Mouse (Mus musculus) forebrain, embryonic 14.5 days (tissue): Measurements from ENCODE around the gene Pitpnm2. TPM values are rescaled to one million over a fixed set of nuclear protein-coding genes. Genes with fewer than 3 reads are reported as not detected.

Experiments
- ATAC-seq: fragments of 200-750 bp; cut with Nextera tagmentation; 2 replicates; pipeline ENCODE4 v1.8.0; 2017; ENCODE audit warnings: mild to moderate bottlenecking, moderate library complexity
- DNase-seq: peaks from one replicate; pipeline ENCODE4 v3.0.0-alpha.2; 2015; ENCODE audit warnings: low spot score
- H3K27ac ChIP-seq: fragments of 300-500 bp; sonication (generic); 2 replicates; pipeline ENCODE4 v1.5.1; 2014; ENCODE audit warnings: low read depth, mild to moderate bottlenecking, control low read depth, low read length, moderate library complexity
- H3K27me3 ChIP-seq: fragments of 300-500 bp; sonication (generic); replicated peaks from 2 replicates; pipeline ENCODE4 v1.6.1; 2014; ENCODE audit warnings: low read length, control low read depth, mixed read lengths; ENCODE audit not compliant: control insufficient read depth, insufficient read depth
- H3K36me3 ChIP-seq: fragments of 300-500 bp; sonication (generic); 2 replicates; pipeline ENCODE4 v1.6.1; 2014; ENCODE audit warnings: low read length, control low read depth; ENCODE audit not compliant: control insufficient read depth, insufficient read depth
- H3K4me1 ChIP-seq: fragments of 300-500 bp; sonication (generic); 2 replicates; pipeline ENCODE4 v1.6.1; 2014; ENCODE audit warnings: antibody characterized with exemption, low read length, control low read depth; ENCODE audit not compliant: control insufficient read depth, insufficient read depth
- H3K4me2 ChIP-seq: fragments of 300-500 bp; sonication (generic); 2 replicates; pipeline ENCODE4 v1.6.1; 2014; ENCODE audit warnings: mild to moderate bottlenecking, control low read depth, low read length
- H3K4me3 ChIP-seq: fragments of 300-500 bp; sonication (generic); 2 replicates; pipeline ENCODE4 v1.5.1; 2014; ENCODE audit warnings: low read depth, low read length, control low read depth
- H3K9ac ChIP-seq: fragments of 300-500 bp; sonication (generic); 2 replicates; pipeline ENCODE4 v1.6.1; 2014; ENCODE audit warnings: mild to moderate bottlenecking, low read length, control low read depth, moderate library complexity
- H3K9me3 ChIP-seq: fragments of 300-500 bp; sonication (generic); replicated peaks from 2 replicates; pipeline ENCODE4 v1.6.1; 2016; ENCODE audit warnings: low read length, control low read depth, mixed read lengths; ENCODE audit not compliant: control insufficient read depth
- WGBS: fragments of 180-500 bp; shearing (Covaris S2); extraction: QIAGEN DNeasy Blood & Tissue Kit; methylation state at CpG from one replicate; pipeline ENCODE4 v1.1.7; 2014; 5-methylcytosine and 5-hydroxymethylcytosine counted together
- polyA plus RNA-seq: library from polyadenylated mRNA; unstranded; fragments of >200 nt; fragmentation: Nextera tagmentation; extraction: Ambion mirVana; gene quantifications from 2 replicates; pipeline ENCODE4 v1.2.1, GENCODE M21; 2014

The Pitpnm2 gene
- polyA plus RNA-seq, 1 experiment from 2014 or later, result 8.5 TPM

DNA sequence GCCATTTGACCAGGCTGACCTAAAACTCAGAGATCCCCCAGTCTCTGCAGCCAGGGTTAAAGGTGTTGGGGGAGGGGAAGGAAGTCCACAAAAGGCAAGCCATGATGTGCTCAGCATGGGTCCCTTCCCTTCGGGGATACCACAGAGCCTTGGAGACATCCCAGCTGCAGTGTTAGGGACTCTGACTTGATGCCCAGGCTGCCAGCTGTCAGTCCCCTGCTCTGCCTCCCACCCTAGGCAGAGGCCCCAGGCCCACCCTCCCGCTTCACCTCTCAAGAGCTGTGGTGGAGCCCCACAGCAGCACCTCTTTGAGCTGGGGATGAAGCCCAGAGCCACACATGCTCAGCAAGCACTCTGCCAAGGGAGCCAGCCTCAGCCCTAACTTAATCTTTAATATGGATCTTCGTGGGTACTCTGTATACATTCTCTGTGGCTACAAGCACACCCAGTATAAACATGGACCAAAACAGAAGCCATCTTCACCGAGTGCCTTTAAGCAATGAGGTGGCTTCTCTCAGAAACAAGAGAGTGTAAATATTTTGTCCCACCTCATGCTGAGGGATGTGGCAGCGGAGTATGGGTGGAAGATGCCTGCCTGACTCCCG is 171.6 kb downstream of the Pitpnm2 start:
- no peaks in the 10 kb centered on the region for H3K36me3 ChIP-seq
- DNase-seq, result peak; percentile 25
- H3K4me3 ChIP-seq, result no peak overlapping the region
- H3K27me3 ChIP-seq, result no peaks in the 10 kb centered on the region
- ATAC-seq, result no peak
- peaks cover 21% of the 10 kb centered on the region for H3K4me1 ChIP-seq
- peak overlapping the region; percentile 31; the same call in 1 of the 2 replicates for H3K4me2 ChIP-seq
- no peaks in the 10 kb centered on the region for H3K9me3 ChIP-seq
- H3K27ac ChIP-seq, result peak overlapping the region; percentile 91
- WGBS, result 56% methylated on average over 6 of the region's 6 CpGs
- H3K9ac ChIP-seq, result peak overlapping the region; percentile 17; the same call in 1 of the 2 replicates

DNA sequence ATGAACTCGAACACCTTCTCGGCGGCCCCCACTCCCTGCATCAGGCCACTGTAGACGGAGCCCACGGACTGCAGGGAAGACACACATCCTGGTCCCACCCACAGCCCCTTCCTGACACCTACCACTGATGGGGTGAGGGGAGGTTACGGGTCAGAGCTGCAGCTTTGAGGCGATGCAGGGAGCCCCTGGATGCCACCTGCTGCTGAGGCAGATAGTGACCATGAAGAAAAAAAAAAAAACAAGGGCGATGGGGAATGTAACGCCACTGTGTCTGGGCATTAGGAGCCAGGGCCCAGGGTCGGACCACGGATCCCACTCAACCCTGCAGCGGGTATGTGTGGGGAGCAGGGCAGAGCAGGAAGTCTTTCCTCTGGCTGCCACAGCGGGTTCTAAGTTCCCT is 172.3 kb downstream of the Pitpnm2 start:
- no peaks in the 10 kb centered on the region for H3K9me3 ChIP-seq
- H3K4me3 ChIP-seq, result no peak overlapping the region
- DNase-seq (no peak), ATAC-seq (no peak)
- no peak overlapping the region for H3K4me2 ChIP-seq
- H3K27ac ChIP-seq, result no peak overlapping the region
- H3K9ac ChIP-seq, result no peak overlapping the region
- H3K27me3 ChIP-seq, result no peaks in the 10 kb centered on the region
- 90% methylated on average over 13 of the region's 13 CpGs for WGBS
- no peaks in the 10 kb centered on the region for H3K36me3 ChIP-seq
- H3K4me1 ChIP-seq, result peaks cover 21% of the 10 kb centered on the region

DNA sequence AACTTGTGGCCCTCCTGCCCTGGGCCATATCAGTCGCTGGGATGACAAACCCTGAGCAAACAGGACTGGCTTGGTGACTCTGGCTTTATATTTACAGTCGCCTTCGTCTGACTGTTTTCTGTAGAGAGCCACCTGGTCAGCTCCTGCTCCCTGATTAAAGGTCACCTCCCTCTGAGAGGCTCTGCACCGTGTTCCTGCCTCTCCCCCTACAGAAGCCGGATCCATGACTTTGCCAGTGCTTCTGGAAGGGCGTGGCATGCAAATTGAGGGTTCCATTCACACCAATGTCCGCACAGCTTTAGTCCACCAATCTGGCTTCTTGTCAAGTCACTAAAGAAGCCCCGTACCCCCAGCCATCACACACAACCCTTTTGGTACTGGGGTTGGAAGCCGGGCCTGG is 173.0 kb downstream of the Pitpnm2 start:
- ATAC-seq (no peak), DNase-seq (no peak)
- 65% methylated on average over 9 of the region's 9 CpGs for WGBS
- peaks cover 21% of the 10 kb centered on the region for H3K4me1 ChIP-seq
- no peak overlapping the region for H3K4me3 ChIP-seq
- no peak overlapping the region for H3K9ac ChIP-seq
- H3K9me3 ChIP-seq, result no peaks in the 10 kb centered on the region
- no peak overlapping the region for H3K4me2 ChIP-seq
- no peaks in the 10 kb centered on the region for H3K27me3 ChIP-seq
- no peaks in the 10 kb centered on the region for H3K36me3 ChIP-seq
- H3K27ac ChIP-seq, result no peak overlapping the region

DNA sequence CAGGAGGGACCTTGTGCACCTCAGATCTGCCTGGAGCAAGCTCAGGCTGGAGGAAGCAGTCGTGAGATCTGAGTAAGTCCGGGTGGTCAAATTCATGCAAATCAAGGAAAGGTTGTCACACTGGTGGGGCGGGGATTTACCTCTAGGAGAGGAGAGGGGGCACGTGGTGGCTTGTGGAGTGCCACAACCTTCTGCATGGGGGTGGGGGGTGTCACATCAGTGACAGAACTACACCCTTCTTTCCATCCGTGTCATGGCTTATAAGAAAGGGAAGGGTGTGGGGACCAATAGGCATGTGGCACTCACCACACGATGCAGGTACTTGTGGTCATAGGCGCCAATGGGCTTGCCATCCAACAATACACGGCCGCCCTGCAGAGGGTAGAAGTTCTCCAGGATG is 173.8 kb downstream of the Pitpnm2 start:
- WGBS, result 73% methylated on average over 9 of the region's 9 CpGs
- H3K4me1 ChIP-seq, result peaks cover 21% of the 10 kb centered on the region
- H3K9ac ChIP-seq, result no peak overlapping the region
- no peaks in the 10 kb centered on the region for H3K36me3 ChIP-seq
- H3K4me2 ChIP-seq, result no peak overlapping the region
- no peak overlapping the region for H3K4me3 ChIP-seq
- H3K27me3 ChIP-seq, result no peaks in the 10 kb centered on the region
- ATAC-seq (no peak), DNase-seq (no peak)
- H3K27ac ChIP-seq, result no peak overlapping the region
- no peaks in the 10 kb centered on the region for H3K9me3 ChIP-seq

DNA sequence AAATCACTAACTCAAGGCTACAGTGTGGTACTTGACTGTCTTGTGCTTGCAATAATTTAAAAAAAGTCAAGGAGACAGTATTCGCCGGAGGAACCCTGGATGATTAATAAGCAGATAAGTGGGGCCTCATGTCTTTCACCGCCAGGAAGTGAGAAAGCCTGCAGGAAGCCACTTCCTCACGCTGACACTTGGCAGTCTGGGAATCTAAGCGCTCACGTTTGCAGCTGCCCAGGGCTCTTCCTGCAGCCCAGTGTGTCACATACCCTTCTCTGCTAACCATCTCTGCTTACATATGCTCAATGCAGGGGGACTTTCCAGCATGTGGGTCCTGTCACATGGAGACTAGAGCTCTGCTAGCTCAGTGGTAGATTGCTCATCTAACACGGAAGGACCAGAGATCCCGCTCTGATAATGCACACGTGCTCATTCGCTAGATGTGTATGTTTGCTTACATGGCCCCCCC is 174.7 kb downstream of the Pitpnm2 start:
- no peak overlapping the region for H3K4me3 ChIP-seq
- DNase-seq (no peak), ATAC-seq (no peak)
- no peaks in the 10 kb centered on the region for H3K27me3 ChIP-seq
- H3K4me1 ChIP-seq, result peaks cover 20% of the 10 kb centered on the region
- H3K27ac ChIP-seq, result no peak overlapping the region
- H3K9me3 ChIP-seq, result no peaks in the 10 kb centered on the region
- no peak overlapping the region for H3K9ac ChIP-seq
- no peak overlapping the region for H3K4me2 ChIP-seq
- H3K36me3 ChIP-seq, result no peaks in the 10 kb centered on the region
- WGBS, result 78% methylated on average over 10 of the region's 10 CpGs

DNA sequence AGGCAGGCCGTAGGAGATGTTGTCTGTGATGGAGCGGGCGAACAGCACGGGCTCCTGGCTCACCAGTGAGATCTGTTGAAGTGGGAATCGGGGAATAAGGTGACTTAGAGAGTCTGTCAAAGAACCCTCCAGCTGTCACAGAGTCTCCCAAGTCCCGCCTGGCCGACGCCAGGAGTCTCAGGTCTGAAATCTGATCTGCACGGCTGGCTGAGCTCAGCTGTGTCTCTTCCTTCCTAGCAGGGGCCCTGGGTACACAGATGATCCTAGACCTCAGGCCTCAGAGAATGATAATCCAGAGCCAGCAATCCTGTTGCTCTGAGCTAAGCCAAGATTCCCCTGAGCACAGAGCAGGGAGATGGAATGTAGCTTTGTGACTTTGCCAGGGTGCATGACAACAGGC is 175.9 kb downstream of the Pitpnm2 start:
- Histone ChIP-seq H3K4me1 (peaks cover 10% of the 10 kb centered on the region), H3K36me3 (no peaks in the 10 kb centered on the region), H3K4me2 (no peak overlapping the region), H3K9ac (no peak overlapping the region), H3K4me3 (no peak overlapping the region), H3K27ac (no peak overlapping the region), H3K27me3 (no peaks in the 10 kb centered on the region), H3K9me3 (no peaks in the 10 kb centered on the region)
- no peak for ATAC-seq
- WGBS, result 58% methylated on average over 9 of the region's 9 CpGs
- no peak for DNase-seq

DNA sequence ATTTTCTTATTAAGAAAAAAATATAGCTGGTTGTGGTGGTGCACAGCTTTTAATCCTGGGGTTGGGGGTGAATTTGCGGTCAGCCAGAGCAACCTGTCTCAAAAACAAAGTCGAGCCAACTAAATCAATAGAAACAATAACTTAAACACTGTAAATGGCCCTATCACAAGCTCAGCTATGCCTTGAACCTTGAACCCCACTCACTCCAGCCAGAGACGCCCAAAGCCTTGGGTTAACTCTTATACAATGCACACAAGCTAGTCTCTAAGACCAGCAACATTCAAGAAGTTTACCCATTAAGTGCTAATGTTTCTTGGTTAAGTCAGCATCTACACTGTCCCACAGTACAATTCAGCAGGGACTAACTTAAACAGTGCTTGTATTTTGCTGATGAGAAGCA is 179.9 kb downstream of the Pitpnm2 start:
- no peak overlapping the region for H3K27ac ChIP-seq
- WGBS, result 81% methylated on average over 3 of the region's 3 CpGs
- no peak overlapping the region for H3K9ac ChIP-seq
- no peaks in the 10 kb centered on the region for H3K36me3 ChIP-seq
- H3K4me1 ChIP-seq, result no peaks in the 10 kb centered on the region
- H3K27me3 ChIP-seq, result no peaks in the 10 kb centered on the region
- ATAC-seq, result no peak
- no peaks in the 10 kb centered on the region for H3K9me3 ChIP-seq
- H3K4me2 ChIP-seq, result no peak overlapping the region
- no peak overlapping the region for H3K4me3 ChIP-seq
- DNase-seq, result no peak

Other genes starting within 250 kb of the Pitpnm2 start
- gene Vps37b, start 217.5 kb downstream of the Pitpnm2 start, polyA plus RNA-seq, result 70.5 and 86.6 TPM in 2 replicates
- gene Abcb9, start 154.0 kb downstream of the Pitpnm2 start, polyA plus RNA-seq, result 6.8 and 7.9 TPM in 2 replicates
- 19.8 and 21.0 TPM in 2 replicates for gene Ogfod2, start 137.5 kb downstream of the Pitpnm2 start, polyA plus RNA-seq
- 52.1 and 56.5 TPM in 2 replicates for gene Arl6ip4, start 133.7 kb downstream of the Pitpnm2 start, polyA plus RNA-seq
- 13.5 and 16.6 TPM in 2 replicates for gene Mphosph9, start 78.2 kb upstream of the Pitpnm2 start, polyA plus RNA-seq
- 12.5 and 15.3 TPM in 2 replicates for gene 2810006K23Rik, start 78.3 kb upstream of the Pitpnm2 start, polyA plus RNA-seq
- gene Cdk2ap1, start 113.3 kb upstream of the Pitpnm2 start, polyA plus RNA-seq, result 85.4 and 112 TPM in 2 replicates
- 64.7 and 85.1 TPM in 2 replicates for gene Sbno1, start 176.2 kb upstream of the Pitpnm2 start, polyA plus RNA-seq
- 21.7 and 24.2 TPM in 2 replicates for gene Kmt5a, start 190.2 kb upstream of the Pitpnm2 start, polyA plus RNA-seq
- 29.4 and 31.7 TPM in 2 replicates for gene Rilpl2, start 228.6 kb upstream of the Pitpnm2 start, polyA plus RNA-seq
- gene Snrnp35, start 233.4 kb upstream of the Pitpnm2 start, polyA plus RNA-seq, result 14.3 and 14.7 TPM in 2 replicates